Mouse (Mus musculus) neural tube, embryonic 12.5 days (tissue): Measurements from ENCODE around the gene Pmm2. TPM values are rescaled to one million over a fixed set of nuclear protein-coding genes. Genes with fewer than 3 reads are reported as not detected.

Source experiments
- ATAC-seq: fragments of 200-750 bp; cut with Nextera tagmentation; 2 replicates; pipeline ENCODE4 v1.8.0; 2017; ENCODE audit warnings: low read depth, mild to moderate bottlenecking, moderate TSS enrichment, moderate library complexity; ENCODE audit not compliant: low FRiP score
- H3K27ac ChIP-seq: fragments of 300-500 bp; sonication (generic); 2 replicates; pipeline ENCODE4 v1.5.1; 2016
- H3K27me3 ChIP-seq: fragments of 300-500 bp; sonication (generic); replicated peaks from 2 replicates; pipeline ENCODE4 v1.6.1; 2016; ENCODE audit warnings: mild to moderate bottlenecking
- H3K36me3 ChIP-seq: fragments of 300-500 bp; sonication (generic); 2 replicates; pipeline ENCODE4 v1.6.1; 2016; ENCODE audit warnings: mild to moderate bottlenecking
- H3K4me1 ChIP-seq: fragments of 300-500 bp; sonication (generic); 2 replicates; pipeline ENCODE4 v1.6.1; 2016
- H3K4me2 ChIP-seq: fragments of 300-500 bp; sonication (generic); replicated peaks from 2 replicates; pipeline ENCODE4 v1.6.1; 2016; ENCODE audit warnings: mild to moderate bottlenecking
- H3K4me3 ChIP-seq: fragments of 300-500 bp; sonication (generic); 2 replicates; pipeline ENCODE4 v1.5.1; 2016
- H3K9ac ChIP-seq: fragments of 300-500 bp; sonication (generic); 2 replicates; pipeline ENCODE4 v1.6.1; 2016; ENCODE audit warnings: mild to moderate bottlenecking
- H3K9me3 ChIP-seq: fragments of 300-500 bp; sonication (generic); 2 replicates; pipeline ENCODE4 v1.6.1; 2016; ENCODE audit warnings: mild to moderate bottlenecking
- WGBS: fragments of 180-500 bp; shearing (Covaris S2); methylation state at CpG from one replicate; pipeline ENCODE4 v1.1.7; 2016; 5-methylcytosine and 5-hydroxymethylcytosine counted together
- microRNA-seq: library from miRNA; unstranded; fragments of <30 nt; microRNA quantifications from one replicate; pipeline ENCODE4, GENCODE M21; 2017
- polyA plus RNA-seq: library from polyadenylated mRNA; unstranded; fragments of >200 nt; fragmentation: Nextera tagmentation; extraction: Ambion mirVana; gene quantifications from 2 replicates; pipeline ENCODE4 v1.2.1, GENCODE M21; 2016

Gene Pmm2
- polyA plus RNA-seq, 1 experiment from 2014 or later, result 49.3 TPM

GRCm38 (mm10) chr16:8686871-8687535 lies 49.5 kb downstream of the Pmm2 start:
- Histone ChIP-seq H3K36me3 (peaks cover 44% of the 10 kb centered on the region), H3K9ac (no peak overlapping the region), H3K4me2 (no peak overlapping the region), H3K27me3 (no peaks in the 10 kb centered on the region), H3K9me3 (no peaks in the 10 kb centered on the region), H3K4me1 (no peaks in the 10 kb centered on the region), H3K4me3 (no peak overlapping the region), H3K27ac (no peak overlapping the region)
- no peak for ATAC-seq
- WGBS, result 85% methylated on average over 11 of the region's 11 CpGs

GRCm38 (mm10) chr16:8687559-8688112 lies 50.2 kb downstream of the Pmm2 start:
- Histone ChIP-seq H3K4me1 (no peaks in the 10 kb centered on the region), H3K4me2 (no peak overlapping the region), H3K27me3 (no peaks in the 10 kb centered on the region), H3K27ac (no peak overlapping the region), H3K9ac (no peak overlapping the region), H3K36me3 (peaks cover 51% of the 10 kb centered on the region), H3K4me3 (no peak overlapping the region), H3K9me3 (no peaks in the 10 kb centered on the region)
- ATAC-seq, result no peak

GRCm38 (mm10) chr16:8689979-8690656 lies 52.6 kb downstream of the Pmm2 start:
- H3K9me3 ChIP-seq, result no peaks in the 10 kb centered on the region
- WGBS, result 92% methylated on average over 11 of the region's 11 CpGs
- no peak overlapping the region for H3K4me3 ChIP-seq
- no peak overlapping the region for H3K4me2 ChIP-seq
- peaks cover 68% of the 10 kb centered on the region for H3K36me3 ChIP-seq
- no peaks in the 10 kb centered on the region for H3K27me3 ChIP-seq
- ATAC-seq, result no peak
- no peak overlapping the region for H3K9ac ChIP-seq
- no peaks in the 10 kb centered on the region for H3K4me1 ChIP-seq
- H3K27ac ChIP-seq, result no peak overlapping the region

GRCm38 (mm10) chr16:8691206-8691605 lies 53.7 kb downstream of the Pmm2 start:
- H3K27ac ChIP-seq, result no peak overlapping the region
- no peak for ATAC-seq
- 93% methylated on average over 7 of the region's 7 CpGs for WGBS

GRCm38 (mm10) chr16:8699556-8699955 lies 62.1 kb downstream of the Pmm2 start:
- no peaks in the 10 kb centered on the region for H3K9me3 ChIP-seq
- no peak overlapping the region for H3K27ac ChIP-seq
- no peaks in the 10 kb centered on the region for H3K27me3 ChIP-seq
- no peak overlapping the region for H3K4me2 ChIP-seq
- no peak overlapping the region for H3K4me3 ChIP-seq
- WGBS, result 95% methylated on average over 8 of the region's 8 CpGs
- H3K36me3 ChIP-seq, result peaks cover 91% of the 10 kb centered on the region
- no peaks in the 10 kb centered on the region for H3K4me1 ChIP-seq
- no peak for ATAC-seq
- no peak overlapping the region for H3K9ac ChIP-seq

More at GRCm38 (mm10) chr16:8691206-8691605, 53.7 kb downstream of the Pmm2 start:
- H3K4me1 ChIP-seq, result no peaks in the 10 kb centered on the region
- H3K4me2 ChIP-seq, result no peak overlapping the region
- H3K27me3 ChIP-seq, result no peaks in the 10 kb centered on the region
- no peak overlapping the region for H3K9ac ChIP-seq
- H3K9me3 ChIP-seq, result no peaks in the 10 kb centered on the region
- H3K36me3 ChIP-seq, result peaks cover 76% of the 10 kb centered on the region
- no peak overlapping the region for H3K4me3 ChIP-seq

GRCm38 (mm10) chr16:8700586-8700985 lies 63.1 kb downstream of the Pmm2 start:
- Histone ChIP-seq H3K4me2 (no peak overlapping the region), H3K27me3 (no peaks in the 10 kb centered on the region), H3K9me3 (no peaks in the 10 kb centered on the region), H3K27ac (no peak overlapping the region), H3K4me1 (no peaks in the 10 kb centered on the region), H3K4me3 (no peak overlapping the region), H3K36me3 (peaks cover 89% of the 10 kb centered on the region), H3K9ac (no peak overlapping the region)
- 95% methylated on average over 3 of the region's 3 CpGs for WGBS
- no peak for ATAC-seq

- H3K4me2 ChIP-seq, result no peak overlapping the region
- 48% methylated on average over 9 of the region's 9 CpGs for WGBS
- no peak overlapping the region for H3K4me3 ChIP-seq
- H3K27ac ChIP-seq, result no peak overlapping the region
- no peaks in the 10 kb centered on the region for H3K27me3 ChIP-seq
- 0 out of 2 replicates have a peak, but pooled peaks cover 3% of the 10 kb centered on the region for H3K4me1 ChIP-seq
- no peak overlapping the region for H3K9ac ChIP-seq
- no peaks in the 10 kb centered on the region for H3K9me3 ChIP-seq
- no peak for ATAC-seq
- H3K36me3 ChIP-seq, result peaks cover 86% of the 10 kb centered on the region
Observed at GRCm38 (mm10) chr16:8711998-8712397, 74.5 kb downstream of the Pmm2 start.

Small RNAs within 50 kb of the gene (microRNA-seq; reads per million reads assigned to microRNA genes)
- gene Gm22137, result not detected

Other genes with a start within 250 kb of the Pmm2 start
- not detected in 2 replicates for gene Tmem114, start 212.5 kb upstream of the Pmm2 start, polyA plus RNA-seq
- gene Mettl22, start 166.9 kb upstream of the Pmm2 start, polyA plus RNA-seq, result 23.3 and 25.6 TPM in 2 replicates
- 105 and 112 TPM in 2 replicates for gene Abat, start 124.2 kb upstream of the Pmm2 start, polyA plus RNA-seq
- 22.7 and 24.2 TPM in 2 replicates for gene Tmem186, start within 50 bp of the Pmm2 start, polyA plus RNA-seq
- 254 and 261 TPM in 2 replicates for gene Carhsp1, start 34.5 kb downstream of the Pmm2 start, polyA plus RNA-seq
- gene Gm5767, start 43.1 kb downstream of the Pmm2 start, polyA plus RNA-seq, result not detected in 2 replicates
- 34.7 and 38.8 TPM in 2 replicates for gene Usp7, start 154.6 kb downstream of the Pmm2 start, polyA plus RNA-seq
- gene 1810013L24Rik, start 192.4 kb downstream of the Pmm2 start, polyA plus RNA-seq, result 42.2 and 45.0 TPM in 2 replicates